Mouse (Mus musculus): ENCODE results near the gene Khdc3. TPM values are rescaled to one million over a fixed set of nuclear protein-coding genes. Genes with fewer than 3 reads are reported as not detected.
A peak's percentile ranks its signal among the peaks of the same experiment; 100 is the strongest.
"Not testable (repeated sequence)": the region's sequence is repeated elsewhere in the genome, so short reads cannot be mapped to it uniquely, and the experiment has no call there.

Khdc3 gene
- polyA plus RNA-seq (2016; fragmentation: Nextera tagmentation; extraction: Ambion mirVana): not detected in 2 replicates

DNA sequence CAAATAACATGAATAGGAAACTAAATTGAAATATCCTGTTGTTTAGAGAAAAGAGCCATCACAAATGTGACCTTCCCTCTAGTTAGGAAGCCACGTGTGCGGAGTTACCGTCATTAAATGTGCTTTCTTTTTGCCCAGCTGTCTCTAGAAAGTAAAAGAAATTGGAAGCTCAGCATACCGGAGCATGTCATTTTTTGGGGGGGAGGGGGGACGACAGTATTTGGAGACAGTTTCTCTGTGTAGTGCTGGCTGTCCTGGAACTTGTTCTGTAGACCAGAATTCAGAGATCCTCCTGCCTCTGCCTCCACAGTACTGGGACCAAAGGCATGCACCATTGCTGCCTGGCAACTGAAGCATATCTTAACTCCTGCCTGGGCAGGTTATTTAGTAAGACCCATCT lies at the start of gene Khdc3:
TSS of gene Khdc3 (plus strand) at position 301 of the 400 bp plus-strand sequence.
- peaks cover 56% of the 10 kb centered on the region for H3K27me3 ChIP-seq (ENCODE audit: low read depth, poor library complexity, severe bottlenecking)

DNA sequence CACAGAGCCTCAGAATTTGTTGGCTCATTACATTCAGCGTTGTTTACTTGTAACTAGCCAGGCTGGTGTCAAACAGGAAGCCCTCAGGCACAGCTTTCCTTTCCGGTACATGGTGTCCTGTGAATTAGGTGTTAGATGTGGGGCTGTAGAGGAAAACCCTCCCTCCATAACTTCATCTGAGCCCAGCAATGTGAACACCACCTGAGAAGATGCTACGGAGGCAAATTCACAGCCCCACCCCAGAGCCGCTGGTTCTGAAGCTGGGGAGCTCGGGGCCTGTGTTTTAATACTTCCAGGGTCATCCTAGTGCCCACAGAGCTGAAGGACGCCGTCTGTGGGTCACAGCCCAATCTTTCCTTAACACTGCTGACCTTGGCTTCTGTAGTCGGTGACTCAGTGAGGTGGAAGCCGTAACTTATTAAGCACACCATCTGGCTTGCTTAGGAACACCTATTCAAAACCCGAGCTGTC lies 46.2 kb upstream of the Khdc3 start:
- Histone ChIP-seq H3K4me3 (no peak overlapping the region), H3K27me3 (ENCODE audit: low read depth, poor library complexity, severe bottlenecking) (no peaks in the 10 kb centered on the region), H3K4me1 (peaks cover 20% of the 10 kb centered on the region), H3K9me3 (replicated peaks) (no peaks in the 10 kb centered on the region), H3K27ac (peak overlapping the region; percentile 22), H3K36me3 (no peaks in the 10 kb centered on the region)
- no peak for DNase-seq (ENCODE audit: low spot score)
- WGBS: 48% methylated on average over 10 of the region's 10 CpGs

More for the DNA sequence above, at the start of gene Khdc3:
- no peak for DNase-seq (ENCODE audit: low spot score)
- 88% methylated on average over 5 of the region's 5 CpGs for WGBS
- Histone ChIP-seq H3K27ac (no peak within 1 kb of the TSS), H3K4me1 (peaks cover 12% of the 10 kb centered on the region), H3K9me3 (replicated peaks) (no peaks in the 10 kb centered on the region), H3K4me3 (no peak within 1 kb of the TSS), H3K36me3 (no peaks in the 10 kb centered on the region)

GRCm38 (mm10) chr9:73059224-73059623 lies 42.4 kb upstream of the Khdc3 start:
- 87% methylated on average over 4 of the region's 4 CpGs for WGBS
- Histone ChIP-seq H3K27ac (no peak overlapping the region), H3K36me3 (no peaks in the 10 kb centered on the region), H3K27me3 (ENCODE audit: low read depth, poor library complexity, severe bottlenecking) (no peaks in the 10 kb centered on the region), H3K4me3 (no peak overlapping the region), H3K9me3 (replicated peaks) (no peaks in the 10 kb centered on the region), H3K4me1 (peaks cover 25% of the 10 kb centered on the region)
- no peak for DNase-seq (ENCODE audit: low spot score)

- no peaks in the 10 kb centered on the region for H3K9me3 ChIP-seq (replicated peaks)
- DNase-seq (ENCODE audit: low spot score): peak; percentile 68
- peak overlapping the region; percentile 82 for H3K27ac ChIP-seq
- H3K27me3 ChIP-seq (ENCODE audit: low read depth, poor library complexity, severe bottlenecking): no peaks in the 10 kb centered on the region
- no peaks in the 10 kb centered on the region for H3K36me3 ChIP-seq
- 9% methylated on average over 15 of the region's 15 CpGs for WGBS
- H3K4me1 ChIP-seq: peaks cover 41% of the 10 kb centered on the region
- peak overlapping the region; percentile 47 for H3K4me3 ChIP-seq
Measured at GRCm38 (mm10) chr9:73063621-73064290, 37.9 kb upstream of the Khdc3 start.

DNA sequence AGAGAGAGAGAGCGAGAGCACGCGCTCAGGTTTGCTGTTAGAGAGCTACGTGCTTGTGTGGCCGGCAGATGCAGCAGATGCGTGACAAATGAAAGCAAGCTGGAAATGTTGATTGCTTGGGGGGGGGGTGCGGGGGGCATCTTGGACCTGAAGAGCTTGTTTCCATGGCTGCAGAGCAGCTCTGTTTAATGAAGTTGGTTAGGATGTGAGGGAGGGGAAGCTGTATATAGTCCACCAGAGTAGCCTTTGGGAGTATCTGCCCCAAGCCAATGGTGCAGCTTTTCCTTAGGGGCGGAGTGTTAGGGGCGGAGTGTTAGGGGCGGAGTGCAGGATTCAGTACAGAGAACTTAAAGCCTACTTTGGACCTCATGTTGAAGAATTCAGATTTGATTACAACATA lies 34.5 kb upstream of the Khdc3 start:
- H3K9me3 ChIP-seq (replicated peaks): no peaks in the 10 kb centered on the region
- peak; percentile 54 for DNase-seq (ENCODE audit: low spot score)
- H3K4me1 ChIP-seq: peaks cover 41% of the 10 kb centered on the region
- peak overlapping the region; percentile 36; the same call in 1 of the 2 replicates for H3K27ac ChIP-seq
- 30% methylated on average over 10 of the region's 10 CpGs for WGBS
- no peaks in the 10 kb centered on the region for H3K36me3 ChIP-seq
- H3K4me3 ChIP-seq: peak overlapping the region; percentile 35
- no peaks in the 10 kb centered on the region for H3K27me3 ChIP-seq (ENCODE audit: low read depth, poor library complexity, severe bottlenecking)

DNA sequence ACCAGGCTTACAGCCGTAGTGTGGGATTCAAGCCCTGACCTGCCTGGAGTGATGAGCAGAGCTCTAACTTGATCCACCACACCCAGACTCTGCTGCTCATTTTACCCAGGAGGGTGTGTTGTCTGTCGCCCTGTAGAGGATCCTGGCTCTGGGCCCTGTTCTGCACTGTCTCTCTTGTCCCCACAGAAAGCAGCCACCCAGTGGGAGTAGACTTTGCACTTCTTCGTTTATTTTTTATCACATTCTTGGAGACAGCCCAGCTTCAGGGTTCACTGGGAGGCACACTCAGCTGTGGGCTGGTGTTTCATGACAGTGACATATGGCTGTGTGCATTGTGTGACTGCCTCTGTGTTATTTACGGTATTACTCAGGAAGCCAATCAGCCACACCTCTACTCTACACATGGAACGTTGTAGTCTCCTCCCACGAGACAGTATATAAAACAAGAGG lies 33.4 kb upstream of the Khdc3 start:
- peak overlapping the region; percentile 50 for H3K27ac ChIP-seq
- H3K4me3 ChIP-seq: no peak overlapping the region
- H3K4me1 ChIP-seq: peaks cover 39% of the 10 kb centered on the region
- H3K9me3 ChIP-seq (replicated peaks): no peaks in the 10 kb centered on the region
- no peaks in the 10 kb centered on the region for H3K27me3 ChIP-seq (ENCODE audit: low read depth, poor library complexity, severe bottlenecking)
- H3K36me3 ChIP-seq: no peaks in the 10 kb centered on the region
- DNase-seq (ENCODE audit: low spot score): no peak
- WGBS: 39% methylated on average over 6 of the region's 6 CpGs

GRCm38 (mm10) chr9:73068688-73069087 lies 32.9 kb upstream of the Khdc3 start:
- 84% methylated on average over 6 of the region's 6 CpGs for WGBS
- DNase-seq (ENCODE audit: low spot score): no peak
- Histone ChIP-seq H3K4me1 (peaks cover 35% of the 10 kb centered on the region), H3K27me3 (ENCODE audit: low read depth, poor library complexity, severe bottlenecking) (no peaks in the 10 kb centered on the region), H3K27ac (no peak overlapping the region), H3K9me3 (replicated peaks) (no peaks in the 10 kb centered on the region), H3K36me3 (no peaks in the 10 kb centered on the region), H3K4me3 (no peak overlapping the region)

DNA sequence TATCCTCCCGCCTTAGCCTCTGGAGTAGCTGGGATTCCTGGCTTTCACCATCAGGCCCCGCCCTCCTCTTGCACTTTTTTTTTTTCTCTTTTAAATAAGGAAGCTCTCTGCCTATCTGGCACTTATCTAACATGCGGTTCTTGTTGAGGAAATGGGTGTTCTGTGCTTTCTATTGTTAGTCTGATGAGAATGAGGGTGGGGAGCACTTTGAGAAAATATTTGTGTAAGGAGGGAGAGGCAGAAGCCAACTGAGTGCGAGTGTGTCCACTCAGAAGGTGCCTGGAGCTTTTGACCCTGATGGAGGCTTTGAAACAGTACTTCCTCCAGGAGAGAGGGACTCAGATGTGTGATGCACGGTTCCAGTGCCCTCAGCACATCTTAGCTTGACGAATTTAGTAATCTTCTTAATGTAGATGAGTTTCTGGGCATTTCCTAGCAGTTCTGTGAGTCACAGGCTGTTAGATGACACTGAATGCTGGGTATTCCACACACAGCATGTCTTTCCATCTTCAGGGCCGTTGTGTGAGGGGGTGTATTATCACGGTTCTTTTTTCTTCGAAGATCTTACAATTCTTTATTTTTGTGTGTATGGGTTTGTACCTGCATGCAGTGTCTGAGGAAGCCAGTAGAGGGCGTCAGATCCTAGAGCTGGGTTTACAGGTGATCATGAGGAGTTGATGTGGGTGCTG lies 30.5 kb upstream of the Khdc3 start:
- Histone ChIP-seq H3K4me3 (no peak overlapping the region), H3K9me3 (replicated peaks) (no peaks in the 10 kb centered on the region), H3K36me3 (no peaks in the 10 kb centered on the region), H3K27me3 (ENCODE audit: low read depth, poor library complexity, severe bottlenecking) (no peaks in the 10 kb centered on the region), H3K4me1 (peaks cover 23% of the 10 kb centered on the region), H3K27ac (no peak overlapping the region)
- 83% methylated on average over 10 of the region's 10 CpGs for WGBS
- no peak for DNase-seq (ENCODE audit: low spot score)

DNA sequence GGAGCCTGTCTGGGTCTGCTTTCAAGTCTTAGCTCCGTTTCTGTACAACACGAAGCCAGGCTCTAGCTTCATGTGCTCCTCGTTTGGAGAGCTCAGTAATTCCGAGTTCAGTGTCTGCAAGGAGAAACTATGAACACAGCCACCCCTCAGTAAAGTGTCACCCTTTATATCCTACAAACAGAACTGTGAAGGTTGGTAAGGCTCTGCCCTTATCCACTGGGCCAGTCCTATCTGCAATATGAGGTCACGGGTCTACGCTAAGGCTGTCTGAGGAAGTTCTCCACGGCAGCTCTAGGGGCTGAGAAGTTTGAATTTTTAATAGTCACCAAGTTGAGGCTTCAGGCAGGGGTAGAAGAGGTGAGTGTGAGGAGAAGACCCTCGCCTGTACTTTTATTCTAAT lies 29.2 kb upstream of the Khdc3 start:
- H3K27me3 ChIP-seq (ENCODE audit: low read depth, poor library complexity, severe bottlenecking): no peaks in the 10 kb centered on the region
- no peak overlapping the region for H3K4me3 ChIP-seq
- no peaks in the 10 kb centered on the region for H3K36me3 ChIP-seq
- no peak overlapping the region for H3K27ac ChIP-seq
- peaks cover 13% of the 10 kb centered on the region for H3K4me1 ChIP-seq
- WGBS: 82% methylated on average over 8 of the region's 8 CpGs
- no peak for DNase-seq (ENCODE audit: low spot score)
- H3K9me3 ChIP-seq (replicated peaks): no peaks in the 10 kb centered on the region

DNA sequence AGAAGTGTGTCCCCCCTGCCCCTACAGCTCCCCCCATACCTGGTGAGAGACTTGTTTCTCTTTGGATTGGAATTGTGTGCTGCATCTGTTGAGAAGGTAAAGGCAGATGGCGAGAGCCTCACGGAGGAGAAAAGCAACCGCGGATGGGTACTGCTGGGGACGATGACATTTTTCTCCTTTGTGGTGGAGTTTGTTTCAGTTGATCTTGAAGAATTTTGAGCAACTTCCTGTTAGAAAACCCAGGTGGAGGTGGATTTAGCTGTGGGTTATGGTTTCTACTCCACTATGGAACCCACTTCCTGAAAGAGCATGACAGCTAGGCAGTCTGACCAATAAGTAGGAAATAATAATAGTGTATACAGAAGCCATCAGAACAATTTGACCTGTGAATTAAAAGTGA lies 28.5 kb upstream of the Khdc3 start:
- H3K9me3 ChIP-seq (replicated peaks): no peaks in the 10 kb centered on the region
- H3K4me3 ChIP-seq: no peak overlapping the region
- no peak for DNase-seq (ENCODE audit: low spot score)
- H3K27me3 ChIP-seq (ENCODE audit: low read depth, poor library complexity, severe bottlenecking): no peaks in the 10 kb centered on the region
- no peak overlapping the region for H3K27ac ChIP-seq
- peaks cover 6% of the 10 kb centered on the region for H3K4me1 ChIP-seq
- WGBS: 94% methylated on average over 5 of the region's 5 CpGs
- no peaks in the 10 kb centered on the region for H3K36me3 ChIP-seq

DNA sequence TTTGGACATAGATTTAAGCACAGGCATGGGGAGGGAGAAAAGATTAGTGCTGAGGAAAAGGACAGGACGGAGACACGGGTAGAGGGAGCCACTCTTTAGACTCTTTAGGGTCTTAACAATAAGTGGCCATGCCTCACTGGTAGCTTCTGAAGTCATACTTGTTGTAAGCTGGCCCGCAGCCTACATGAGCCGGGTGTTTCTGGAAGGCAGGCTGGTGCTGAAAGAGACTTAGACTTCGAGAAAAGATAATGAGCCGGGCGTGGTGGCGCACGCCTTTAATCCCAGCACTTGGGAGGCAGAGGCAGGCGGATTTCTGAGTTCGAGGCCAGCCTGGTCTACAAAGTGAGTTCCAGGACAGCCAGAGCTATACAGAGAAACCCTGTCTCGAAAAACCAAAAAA lies 22.3 kb upstream of the Khdc3 start:
- 90% methylated on average over 11 of the region's 12 CpGs for WGBS
- H3K27ac ChIP-seq; H3K36me3 ChIP-seq; H3K4me1 ChIP-seq; H3K9me3 ChIP-seq (replicated peaks); DNase-seq (ENCODE audit: low spot score); H3K4me3 ChIP-seq; H3K27me3 ChIP-seq (ENCODE audit: low read depth, poor library complexity, severe bottlenecking): not testable (repeated sequence)

DNA sequence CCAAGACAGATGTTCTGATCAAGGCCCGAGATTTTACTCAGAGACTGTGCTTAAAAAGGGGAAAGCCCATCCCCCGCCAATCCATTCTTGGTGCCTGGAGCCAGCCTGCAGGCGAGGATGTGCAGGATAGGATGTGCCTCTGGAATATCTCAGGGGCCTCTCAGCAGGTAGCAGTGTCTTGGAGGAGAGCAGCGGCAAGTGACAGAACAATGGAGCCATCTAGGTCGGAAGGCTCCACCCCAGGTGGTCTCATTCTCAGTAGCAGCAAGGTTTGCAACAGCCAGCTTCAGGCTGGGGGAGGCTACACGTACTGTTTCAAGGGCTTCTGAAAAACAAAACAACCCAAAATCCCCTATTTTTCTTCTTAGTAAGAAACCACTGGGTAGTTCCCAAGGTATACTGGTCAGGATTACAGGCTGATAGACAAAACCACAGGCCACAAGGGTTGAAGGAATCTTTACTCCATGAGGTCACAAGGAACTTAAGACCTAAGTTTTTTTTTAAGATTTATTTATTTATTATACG lies 21.8 kb upstream of the Khdc3 start:
- no peak for DNase-seq (ENCODE audit: low spot score)
- WGBS: 65% methylated on average over 7 of the region's 7 CpGs

More for the DNA sequence above, 21.8 kb upstream of the Khdc3 start:
- Histone ChIP-seq H3K4me3 (no peak overlapping the region), H3K27ac (no peak overlapping the region), H3K27me3 (ENCODE audit: low read depth, poor library complexity, severe bottlenecking) (no peaks in the 10 kb centered on the region), H3K36me3 (no peaks in the 10 kb centered on the region), H3K9me3 (replicated peaks) (no peaks in the 10 kb centered on the region), H3K4me1 (no peaks in the 10 kb centered on the region)

All from limb, embryonic 10.5 days (tissue).